Mouse (Mus musculus): ENCODE measurements around the gene Slc5a12. TPM values are rescaled to one million over a fixed set of nuclear protein-coding genes. Genes with fewer than 3 reads are reported as not detected.

Slc5a12 gene
- 0.07 TPM in 1 of 2 replicates, not detected in the other for total RNA-seq (2014; rRNA removed)
- polyA plus RNA-seq (2012; rRNA removed): not detected in 2 replicates

DNA sequence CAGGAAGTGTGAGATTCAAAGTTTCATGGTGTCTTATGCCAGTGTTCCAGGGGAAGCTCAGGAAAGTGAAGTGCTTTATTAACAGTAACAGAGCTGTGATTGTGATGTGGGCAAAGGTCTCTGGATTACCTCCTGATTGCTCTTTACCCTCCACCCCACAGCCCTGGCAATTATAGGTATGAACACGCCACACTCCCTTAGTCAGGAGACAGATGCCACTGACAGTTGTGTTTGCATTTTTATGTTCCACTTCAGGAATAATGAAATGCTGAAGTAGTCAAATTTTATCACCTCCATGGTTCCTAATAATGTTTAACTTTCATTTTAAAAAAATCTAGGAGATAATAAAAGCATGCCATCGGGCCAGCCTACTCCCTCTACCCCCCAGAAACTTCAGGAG is at the start of gene Slc5a12:
TSS of gene Slc5a12 (plus strand) at position 367 of the 400 bp plus-strand sequence.
- Histone ChIP-seq H3K9ac (ENCODE audit: low read depth, low read length) (no peak within 1 kb of the TSS), H3K27ac (replicated peaks; ENCODE audit: insufficient read depth, low read depth, low read length) (no peak within 1 kb of the TSS), H3K4me3 (ENCODE audit: insufficient read depth, low read depth, low read length) (no peak within 1 kb of the TSS), H3K79me2 (ENCODE audit: control insufficient read depth, insufficient read depth, low read length) (no peaks in the 10 kb centered on the region), H3K27me3 (ENCODE audit: control insufficient read depth, insufficient read depth, low read length) (no peaks in the 10 kb centered on the region), H3K36me3 (ENCODE audit: control insufficient read depth, insufficient read depth, low read length) (no peaks in the 10 kb centered on the region), H3K4me1 (ENCODE audit: control insufficient read depth, insufficient read depth, low read length) (no peaks in the 10 kb centered on the region)
- no peak for DNase-seq (ENCODE audit: extremely low read depth, low read depth, low spot score)
- WGBS: 52% methylated on average over 2 of the region's 2 CpGs
- TF ChIP-seq POLR2A (IDR thresholded peaks at IDR 0.05; ENCODE audit: extremely low read depth, insufficient read depth, low read length) (no peak), CTCF (IDR thresholded peaks at IDR 0.05; ENCODE audit: low read depth, low read length) (no peak)

DNA sequence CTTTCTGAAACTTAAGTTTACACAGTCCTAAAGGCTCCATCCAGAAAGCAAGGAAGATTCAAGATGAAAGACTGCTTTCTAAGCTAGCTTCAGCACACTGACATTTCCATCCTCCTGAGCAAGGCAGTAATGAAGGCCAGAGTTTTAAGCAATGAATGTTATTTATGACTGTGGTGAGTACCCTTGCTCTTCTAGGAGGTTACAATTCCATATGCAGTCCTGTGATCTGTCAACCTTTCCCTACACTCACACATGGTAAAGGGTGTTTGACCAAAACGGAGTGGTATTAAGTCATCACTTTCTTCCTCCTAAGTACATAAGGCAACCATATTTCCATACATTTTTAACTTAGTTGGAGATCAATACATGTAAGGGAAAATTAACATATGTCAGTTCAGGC is 41.0 kb upstream of the Slc5a12 start:
- Histone ChIP-seq H3K27ac (replicated peaks; ENCODE audit: insufficient read depth, low read depth, low read length) (no peak overlapping the region), H3K27me3 (ENCODE audit: control insufficient read depth, insufficient read depth, low read length) (no peaks in the 10 kb centered on the region), H3K9ac (ENCODE audit: low read depth, low read length) (no peak overlapping the region), H3K36me3 (ENCODE audit: control insufficient read depth, insufficient read depth, low read length) (no peaks in the 10 kb centered on the region), H3K79me2 (ENCODE audit: control insufficient read depth, insufficient read depth, low read length) (no peaks in the 10 kb centered on the region), H3K4me3 (ENCODE audit: insufficient read depth, low read depth, low read length) (no peak overlapping the region), H3K4me1 (ENCODE audit: control insufficient read depth, insufficient read depth, low read length) (no peaks in the 10 kb centered on the region)
- TF ChIP-seq CTCF (IDR thresholded peaks at IDR 0.05; ENCODE audit: low read depth, low read length): no peak
- WGBS: 80% methylated on average over 1 of the region's 1 CpGs
- DNase-seq (ENCODE audit: extremely low read depth, low read depth, low spot score): no peak

DNA sequence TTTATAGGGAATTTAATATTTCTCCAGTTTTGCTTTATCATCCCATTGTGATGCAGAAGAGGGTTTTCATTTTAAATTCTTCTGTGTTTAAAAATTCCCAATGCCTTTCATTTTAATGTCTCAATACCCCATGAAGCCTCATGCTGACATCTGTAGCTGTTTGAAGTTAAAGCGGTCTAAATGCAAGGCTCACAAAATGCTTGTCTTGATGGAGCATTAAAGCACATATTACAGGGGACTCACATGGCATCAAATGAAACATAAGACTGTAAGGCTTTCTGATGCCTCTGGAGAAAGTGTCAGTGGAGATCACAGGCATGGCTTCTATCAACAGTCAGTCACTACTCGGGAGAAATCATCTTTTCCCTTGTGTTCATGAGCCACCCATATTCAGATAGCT is 34.5 kb upstream of the Slc5a12 start:
- Histone ChIP-seq H3K27me3 (ENCODE audit: control insufficient read depth, insufficient read depth, low read length) (no peaks in the 10 kb centered on the region), H3K27ac (replicated peaks; ENCODE audit: insufficient read depth, low read depth, low read length) (no peak overlapping the region), H3K4me1 (ENCODE audit: control insufficient read depth, insufficient read depth, low read length) (no peaks in the 10 kb centered on the region), H3K36me3 (ENCODE audit: control insufficient read depth, insufficient read depth, low read length) (no peaks in the 10 kb centered on the region), H3K79me2 (ENCODE audit: control insufficient read depth, insufficient read depth, low read length) (no peaks in the 10 kb centered on the region), H3K4me3 (ENCODE audit: insufficient read depth, low read depth, low read length) (no peak overlapping the region), H3K9ac (ENCODE audit: low read depth, low read length) (no peak overlapping the region)
- WGBS: 74% methylated on average over 2 of the region's 2 CpGs
- TF ChIP-seq CTCF (IDR thresholded peaks at IDR 0.05; ENCODE audit: low read depth, low read length) (no peak), POLR2A (IDR thresholded peaks at IDR 0.05; ENCODE audit: extremely low read depth, insufficient read depth, low read length) (no peak)
- DNase-seq (ENCODE audit: extremely low read depth, low read depth, low spot score): no peak

DNA sequence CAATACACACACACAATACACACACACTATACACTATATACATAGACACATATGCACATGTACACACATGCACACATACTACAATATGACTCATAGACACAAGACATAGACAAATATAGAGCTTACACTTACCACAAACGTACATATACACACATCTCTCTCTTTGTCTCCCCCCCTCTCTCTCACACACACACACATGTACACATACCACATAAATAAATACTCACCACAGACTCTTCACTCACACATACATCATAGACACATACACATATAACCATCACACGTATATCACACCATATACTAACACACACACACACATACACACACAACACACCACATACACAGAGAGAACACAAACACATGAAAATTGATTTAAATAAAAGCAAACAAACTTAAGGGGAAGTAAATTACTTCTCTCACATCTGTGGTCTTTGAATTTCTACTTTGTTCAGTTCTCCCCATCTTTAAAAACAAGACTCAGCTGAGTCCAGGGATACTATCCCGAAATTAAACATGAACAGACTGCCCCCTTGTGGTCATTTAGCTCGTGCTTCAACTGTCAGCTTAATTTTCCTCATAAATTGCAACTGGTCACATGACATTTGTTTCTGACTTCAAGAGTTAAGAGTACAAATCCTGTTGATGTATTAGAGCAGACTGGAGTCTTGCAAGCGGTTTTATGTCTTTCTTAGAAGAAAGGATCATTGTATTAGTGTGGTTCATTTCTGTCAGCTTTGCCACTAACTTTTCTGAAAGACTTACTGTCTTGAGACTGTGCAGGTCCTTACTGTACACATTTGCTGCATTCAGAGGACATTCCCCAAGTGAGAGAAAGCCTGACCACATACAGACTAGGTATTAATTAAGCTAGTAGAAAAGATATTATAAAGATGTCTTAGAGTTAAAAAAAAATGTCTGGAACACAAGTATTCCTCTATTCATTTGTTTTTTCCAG is 32.1 kb upstream of the Slc5a12 start:
- TF ChIP-seq CTCF (IDR thresholded peaks at IDR 0.05; ENCODE audit: low read depth, low read length) (peak; percentile 52), POLR2A (IDR thresholded peaks at IDR 0.05; ENCODE audit: extremely low read depth, insufficient read depth, low read length) (no peak)
- Histone ChIP-seq H3K79me2 (ENCODE audit: control insufficient read depth, insufficient read depth, low read length) (no peaks in the 10 kb centered on the region), H3K9ac (ENCODE audit: low read depth, low read length) (no peak overlapping the region), H3K4me1 (ENCODE audit: control insufficient read depth, insufficient read depth, low read length) (no peaks in the 10 kb centered on the region), H3K27me3 (ENCODE audit: control insufficient read depth, insufficient read depth, low read length) (no peaks in the 10 kb centered on the region), H3K4me3 (ENCODE audit: insufficient read depth, low read depth, low read length) (no peak overlapping the region), H3K27ac (replicated peaks; ENCODE audit: insufficient read depth, low read depth, low read length) (no peak overlapping the region), H3K36me3 (ENCODE audit: control insufficient read depth, insufficient read depth, low read length) (no peaks in the 10 kb centered on the region)
- DNase-seq (ENCODE audit: extremely low read depth, low read depth, low spot score): peak; percentile 62
- 37% methylated on average over 5 of the region's 5 CpGs for WGBS

DNA sequence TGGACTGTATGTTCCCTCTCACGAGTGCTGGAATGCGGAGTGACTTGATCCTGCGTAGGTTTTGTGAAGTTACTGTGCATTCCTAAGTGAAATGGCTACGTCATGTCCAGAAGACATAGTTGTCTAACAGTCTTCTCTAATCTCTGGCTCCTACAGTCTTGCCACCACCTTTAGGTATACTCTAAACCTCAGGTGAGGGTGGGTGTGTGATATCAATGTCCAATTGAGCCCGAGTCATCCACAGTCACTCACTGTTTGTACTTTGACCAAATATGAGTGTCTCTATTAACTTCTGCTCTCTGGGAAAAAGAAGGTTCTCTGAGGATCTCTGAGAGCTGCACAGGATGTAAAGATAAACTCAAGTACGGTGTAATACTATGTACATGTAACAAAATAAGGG is 10.4 kb upstream of the Slc5a12 start:
- DNase-seq (ENCODE audit: extremely low read depth, low read depth, low spot score): no peak
- Histone ChIP-seq H3K4me1 (ENCODE audit: control insufficient read depth, insufficient read depth, low read length) (no peaks in the 10 kb centered on the region), H3K27me3 (ENCODE audit: control insufficient read depth, insufficient read depth, low read length) (no peaks in the 10 kb centered on the region), H3K9ac (ENCODE audit: low read depth, low read length) (no peak overlapping the region), H3K27ac (replicated peaks; ENCODE audit: insufficient read depth, low read depth, low read length) (no peak overlapping the region), H3K79me2 (ENCODE audit: control insufficient read depth, insufficient read depth, low read length) (no peaks in the 10 kb centered on the region), H3K36me3 (ENCODE audit: control insufficient read depth, insufficient read depth, low read length) (no peaks in the 10 kb centered on the region), H3K4me3 (ENCODE audit: insufficient read depth, low read depth, low read length) (no peak overlapping the region)
- 82% methylated on average over 6 of the region's 6 CpGs for WGBS
- TF ChIP-seq CTCF (IDR thresholded peaks at IDR 0.05; ENCODE audit: low read depth, low read length) (no peak), POLR2A (IDR thresholded peaks at IDR 0.05; ENCODE audit: extremely low read depth, insufficient read depth, low read length) (no peak)

DNA sequence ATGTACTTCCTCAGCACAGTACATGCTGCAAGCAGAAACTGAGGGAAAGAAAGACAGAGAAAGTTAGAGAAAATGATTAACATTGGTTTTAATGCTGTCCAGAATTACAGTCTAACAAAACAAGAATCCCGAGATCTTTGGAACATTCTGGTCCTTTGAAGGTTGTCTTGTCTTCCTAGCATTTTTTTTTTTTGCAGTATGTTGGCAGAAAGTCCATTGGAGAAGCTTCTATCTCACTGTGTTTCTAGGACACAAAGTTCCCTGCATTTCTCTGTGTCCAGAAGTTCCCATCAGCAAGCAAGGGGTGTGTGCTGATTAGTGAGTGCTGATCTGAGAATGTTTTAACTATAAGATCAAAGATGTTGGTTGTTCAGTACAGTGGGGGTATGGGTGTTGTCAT is 7.1 kb upstream of the Slc5a12 start:
- Histone ChIP-seq H3K4me1 (ENCODE audit: control insufficient read depth, insufficient read depth, low read length) (no peaks in the 10 kb centered on the region), H3K36me3 (ENCODE audit: control insufficient read depth, insufficient read depth, low read length) (no peaks in the 10 kb centered on the region), H3K27me3 (ENCODE audit: control insufficient read depth, insufficient read depth, low read length) (no peaks in the 10 kb centered on the region), H3K4me3 (ENCODE audit: insufficient read depth, low read depth, low read length) (no peak overlapping the region), H3K27ac (replicated peaks; ENCODE audit: insufficient read depth, low read depth, low read length) (no peak overlapping the region), H3K9ac (ENCODE audit: low read depth, low read length) (no peak overlapping the region), H3K79me2 (ENCODE audit: control insufficient read depth, insufficient read depth, low read length) (no peaks in the 10 kb centered on the region)
- 64% methylated on average over 1 of the region's 1 CpGs for whole genome bisulfite sequencing
- no peak for DNase-seq (ENCODE audit: extremely low read depth, low read depth, low spot score)
- no peak for TF ChIP-seq POLR2A (IDR thresholded peaks at IDR 0.05; ENCODE audit: extremely low read depth, insufficient read depth, low read length)
- no peak for TF ChIP-seq CTCF (IDR thresholded peaks at IDR 0.05; ENCODE audit: low read depth, low read length)

Data from liver, adult 2 months (tissue).